Mouse (Mus musculus): ENCODE data around the gene Mymx.
"Not testable (repeated sequence)": the region's sequence is repeated elsewhere in the genome, so short reads cannot be mapped to it uniquely, and the experiment has no call there.

The Mymx gene

GRCm38 (mm10) chr17:45601877-45602304, at the start of gene Mymx:
Gene Mymx, minus strand, starts transcription at chr17:45602102.
- in situ Hi-C loops (cut with MboI, MseI): loop anchor here (10.0 kb wide), 1 partner anchor 1117 kb away; no protein-coding TSS in a partner anchor

GRCm38 (mm10) chr17:45644185-45644584, 42.3 kb upstream of the Mymx start:
- in situ Hi-C loops (cut with MboI, MseI): no loop called here

- in situ Hi-C loops (cut with MboI, MseI): no loop called here
These were observed 40.8 kb upstream of the Mymx start for GRCm38 (mm10) chr17:45642701-45643100.

- in situ Hi-C loops (cut with MboI, MseI): no loop called here
These were observed 40.1 kb upstream of the Mymx start for GRCm38 (mm10) chr17:45641981-45642380.

GRCm38 (mm10) chr17:45638596-45639295, 36.8 kb upstream of the Mymx start:
- in situ Hi-C loops (cut with MboI, MseI): loop anchor here (5.0 kb wide), 1 partner anchor 46 kb away; no protein-coding TSS in a partner anchor

GRCm38 (mm10) chr17:45634033-45634432, 32.1 kb upstream of the Mymx start:
- in situ Hi-C loops (cut with MboI, MseI): no loop called here

- in situ Hi-C loops (cut with MboI, MseI): no loop called here
These were observed 30.0 kb upstream of the Mymx start for GRCm38 (mm10) chr17:45631940-45632339.

- in situ Hi-C loops (cut with MboI, MseI): no loop called here
These were observed 29.1 kb upstream of the Mymx start for GRCm38 (mm10) chr17:45630992-45631391.

GRCm38 (mm10) chr17:45629861-45630694, 28.2 kb upstream of the Mymx start:
- in situ Hi-C loops (cut with MboI, MseI): no loop called here

GRCm38 (mm10) chr17:45628885-45629855, 27.3 kb upstream of the Mymx start:
- in situ Hi-C loops (cut with MboI, MseI): no loop called here

- in situ Hi-C loops (cut with MboI, MseI): no loop called here
These were observed 26.3 kb upstream of the Mymx start for GRCm38 (mm10) chr17:45628160-45628559.

GRCm38 (mm10) chr17:45626577-45627134, 24.8 kb upstream of the Mymx start:
- in situ Hi-C loops (cut with MboI, MseI): no loop called here

GRCm38 (mm10) chr17:45623425-45623824, 21.5 kb upstream of the Mymx start:
- in situ Hi-C loops (cut with MboI, MseI): not testable (repeated sequence)

GRCm38 (mm10) chr17:45619386-45620256, 17.7 kb upstream of the Mymx start:
- in situ Hi-C loops (cut with MboI, MseI): no loop called here

GRCm38 (mm10) chr17:45618941-45619385, 17.1 kb upstream of the Mymx start:
- in situ Hi-C loops (cut with MboI, MseI): no loop called here

GRCm38 (mm10) chr17:45617655-45618054, 15.8 kb upstream of the Mymx start:
- in situ Hi-C loops (cut with MboI, MseI): no loop called here

GRCm38 (mm10) chr17:45616679-45617078, 14.8 kb upstream of the Mymx start:
- in situ Hi-C loops (cut with MboI, MseI): no loop called here

GRCm38 (mm10) chr17:45616046-45616650, 14.2 kb upstream of the Mymx start:
- in situ Hi-C loops (cut with MboI, MseI): no loop called here

GRCm38 (mm10) chr17:45612921-45613320, 11.0 kb upstream of the Mymx start:
- in situ Hi-C loops (cut with MboI, MseI): no loop called here

GRCm38 (mm10) chr17:45612008-45612407, 10.1 kb upstream of the Mymx start:
- in situ Hi-C loops (cut with MboI, MseI): no loop called here
